Mouse (Mus musculus) cerebellum, adult 11 months (tissue): ENCODE measurements around the gene Rgs3.

Source experiments
- DNase-seq: peaks from one replicate; pipeline ENCODE4 v3.0.0; 2022

Rgs3 gene

GRCm38 (mm10) chr4:62559797-62560329 is at the start of gene Rgs3:
Rgs3 (plus strand) TSS chr4:62559847.
- no peak for DNase-seq

- no peak for DNase-seq
Observed at GRCm38 (mm10) chr4:62509946-62510345, 49.7 kb upstream of the Rgs3 start.

- DNase-seq, result no peak
Observed at GRCm38 (mm10) chr4:62513998-62514506, 45.6 kb upstream of the Rgs3 start.

GRCm38 (mm10) chr4:62514995-62515394 is 44.7 kb upstream of the Rgs3 start:
- no peak for DNase-seq

- DNase-seq, result no peak
Observed at GRCm38 (mm10) chr4:62515490-62515889, 44.2 kb upstream of the Rgs3 start.

- peak; percentile 59 for DNase-seq
Observed at GRCm38 (mm10) chr4:62516079-62516478, 43.6 kb upstream of the Rgs3 start.

GRCm38 (mm10) chr4:62516579-62516978 is 43.1 kb upstream of the Rgs3 start:
- no peak for DNase-seq

- no peak for DNase-seq
Observed at GRCm38 (mm10) chr4:62517046-62517445, 42.6 kb upstream of the Rgs3 start.

GRCm38 (mm10) chr4:62517538-62518415 is 41.9 kb upstream of the Rgs3 start:
- DNase-seq, result no peak

GRCm38 (mm10) chr4:62518416-62519121 is 41.1 kb upstream of the Rgs3 start:
- peak; percentile 70 for DNase-seq

- no peak for DNase-seq
Observed at GRCm38 (mm10) chr4:62519122-62519848, 40.4 kb upstream of the Rgs3 start.

- peak; percentile 83 for DNase-seq
Observed at GRCm38 (mm10) chr4:62519849-62520233, 39.8 kb upstream of the Rgs3 start, which contains the start of gene Alad. Alad (minus strand) TSS chr4:62519918.

- DNase-seq, result no peak
Observed at GRCm38 (mm10) chr4:62520892-62521400, 38.7 kb upstream of the Rgs3 start.

GRCm38 (mm10) chr4:62524651-62525488 is 34.8 kb upstream of the Rgs3 start, which contains the start of the genes Pole3 and 4933430I17Rik:
Pole3 (minus strand) TSS chr4:62525068.
4933430I17Rik (plus strand) TSS chr4:62525369.
- DNase-seq, result peak; percentile 96

- DNase-seq, result no peak
Observed at GRCm38 (mm10) chr4:62525489-62525811, 34.2 kb upstream of the Rgs3 start.

GRCm38 (mm10) chr4:62526256-62526655 is 33.4 kb upstream of the Rgs3 start:
- DNase-seq, result no peak

GRCm38 (mm10) chr4:62527655-62528054 is 32.0 kb upstream of the Rgs3 start:
- no peak for DNase-seq

GRCm38 (mm10) chr4:62533729-62534128 is 25.9 kb upstream of the Rgs3 start:
- DNase-seq, result no peak

GRCm38 (mm10) chr4:62541802-62542201 is 17.8 kb upstream of the Rgs3 start:
- no peak for DNase-seq

- no peak for DNase-seq
Observed at GRCm38 (mm10) chr4:62543782-62544181, 15.9 kb upstream of the Rgs3 start.

GRCm38 (mm10) chr4:62544801-62545200 is 14.8 kb upstream of the Rgs3 start:
- DNase-seq, result no peak

GRCm38 (mm10) chr4:62551966-62552365 is 7.7 kb upstream of the Rgs3 start:
- DNase-seq, result no peak
